Mouse (Mus musculus): ENCODE data around the gene Dnajc13. TPM values are rescaled to one million over a fixed set of nuclear protein-coding genes. Genes with fewer than 3 reads are reported as not detected.

Dnajc13 gene
- 31.0 and 31.9 TPM in 2 replicates for polyA plus RNA-seq (2014; fragmentation: Nextera tagmentation; extraction: Ambion mirVana)

- Histone ChIP-seq H3K4me3 (ENCODE audit: low read length) (peak within 1 kb of the TSS; percentile 97), H3K36me3 (ENCODE audit: control insufficient read depth, insufficient read depth, low read length) (no peaks in the 10 kb centered on the region), H3K9ac (ENCODE audit: low read depth, low read length) (peak within 1 kb of the TSS; percentile 92), H3K4me2 (replicated peaks; ENCODE audit: low read depth, low read length) (peak within 1 kb of the TSS; percentile 63), H3K4me1 (ENCODE audit: control insufficient read depth, insufficient read depth, low read length) (peaks cover 13% of the 10 kb centered on the region), H3K27me3 (ENCODE audit: control insufficient read depth, insufficient read depth, low read length) (no peaks in the 10 kb centered on the region), H3K27ac (ENCODE audit: low read depth, low read length) (peak within 1 kb of the TSS; percentile 87), H3K9me3 (ENCODE audit: control insufficient read depth, low read length) (no peaks in the 10 kb centered on the region)
- ATAC-seq (ENCODE audit: low FRiP score, low TSS enrichment): peak; percentile 97
- under 1% methylated on average over 59 of the region's 60 CpGs for WGBS
These were observed at the start of gene Dnajc13 for GRCm38 (mm10) chr9:104262823-104263352. Dnajc13 (minus strand) TSS chr9:104262930.

- Histone ChIP-seq H3K27me3 (ENCODE audit: control insufficient read depth, insufficient read depth, low read length) (no peaks in the 10 kb centered on the region), H3K4me3 (ENCODE audit: low read length) (no peak overlapping the region), H3K9ac (ENCODE audit: low read depth, low read length) (no peak overlapping the region), H3K36me3 (ENCODE audit: control insufficient read depth, insufficient read depth, low read length) (no peaks in the 10 kb centered on the region), H3K9me3 (ENCODE audit: control insufficient read depth, low read length) (no peaks in the 10 kb centered on the region), H3K4me1 (ENCODE audit: control insufficient read depth, insufficient read depth, low read length) (no peaks in the 10 kb centered on the region), H3K4me2 (replicated peaks; ENCODE audit: low read depth, low read length) (no peak overlapping the region), H3K27ac (ENCODE audit: low read depth, low read length) (no peak overlapping the region)
- no peak; the same call in 1 of the 2 replicates for ATAC-seq (ENCODE audit: low FRiP score, low TSS enrichment)
- 14% methylated on average over 6 of the region's 6 CpGs for WGBS
These were observed 44.0 kb upstream of the Dnajc13 start for GRCm38 (mm10) chr9:104306734-104307133.

GRCm38 (mm10) chr9:104305333-104306111 lies 42.8 kb upstream of the Dnajc13 start:
- Histone ChIP-seq H3K36me3 (ENCODE audit: control insufficient read depth, insufficient read depth, low read length) (no peaks in the 10 kb centered on the region), H3K4me2 (replicated peaks; ENCODE audit: low read depth, low read length) (no peak overlapping the region), H3K4me1 (ENCODE audit: control insufficient read depth, insufficient read depth, low read length) (no peaks in the 10 kb centered on the region), H3K27me3 (ENCODE audit: control insufficient read depth, insufficient read depth, low read length) (no peaks in the 10 kb centered on the region), H3K27ac (ENCODE audit: low read depth, low read length) (peak overlapping the region; percentile 81; the same call in 1 of the 2 replicates), H3K9ac (ENCODE audit: low read depth, low read length) (no peak overlapping the region), H3K4me3 (ENCODE audit: low read length) (no peak overlapping the region), H3K9me3 (ENCODE audit: control insufficient read depth, low read length) (no peaks in the 10 kb centered on the region)
- no peak for ATAC-seq (ENCODE audit: low FRiP score, low TSS enrichment)
- WGBS: 84% methylated on average over 6 of the region's 6 CpGs

GRCm38 (mm10) chr9:104304800-104305199 lies 42.1 kb upstream of the Dnajc13 start:
- no peak overlapping the region for H3K4me3 ChIP-seq (ENCODE audit: low read length)
- H3K27me3 ChIP-seq (ENCODE audit: control insufficient read depth, insufficient read depth, low read length): no peaks in the 10 kb centered on the region
- no peaks in the 10 kb centered on the region for H3K4me1 ChIP-seq (ENCODE audit: control insufficient read depth, insufficient read depth, low read length)
- H3K9me3 ChIP-seq (ENCODE audit: control insufficient read depth, low read length): no peaks in the 10 kb centered on the region
- peak overlapping the region; percentile 81; the same call in 1 of the 2 replicates for H3K27ac ChIP-seq (ENCODE audit: low read depth, low read length)
- 23% methylated on average over 10 of the region's 10 CpGs for WGBS
- peak; percentile 90 for ATAC-seq (ENCODE audit: low FRiP score, low TSS enrichment)
- H3K9ac ChIP-seq (ENCODE audit: low read depth, low read length): no peak overlapping the region
- H3K4me2 ChIP-seq (replicated peaks; ENCODE audit: low read depth, low read length): no peak overlapping the region
- no peaks in the 10 kb centered on the region for H3K36me3 ChIP-seq (ENCODE audit: control insufficient read depth, insufficient read depth, low read length)

GRCm38 (mm10) chr9:104304376-104304775 lies 41.6 kb upstream of the Dnajc13 start:
- ATAC-seq (ENCODE audit: low FRiP score, low TSS enrichment): peak; percentile 51; the same call in 1 of the 2 replicates
- Histone ChIP-seq H3K4me1 (ENCODE audit: control insufficient read depth, insufficient read depth, low read length) (no peaks in the 10 kb centered on the region), H3K9me3 (ENCODE audit: control insufficient read depth, low read length) (no peaks in the 10 kb centered on the region), H3K27me3 (ENCODE audit: control insufficient read depth, insufficient read depth, low read length) (no peaks in the 10 kb centered on the region), H3K4me3 (ENCODE audit: low read length) (no peak overlapping the region), H3K9ac (ENCODE audit: low read depth, low read length) (no peak overlapping the region), H3K27ac (ENCODE audit: low read depth, low read length) (peak overlapping the region; percentile 81), H3K4me2 (replicated peaks; ENCODE audit: low read depth, low read length) (no peak overlapping the region), H3K36me3 (ENCODE audit: control insufficient read depth, insufficient read depth, low read length) (no peaks in the 10 kb centered on the region)
- WGBS: 26% methylated on average over 4 of the region's 4 CpGs

GRCm38 (mm10) chr9:104300569-104300968 lies 37.8 kb upstream of the Dnajc13 start:
- ATAC-seq (ENCODE audit: low FRiP score, low TSS enrichment): no peak
- no peaks in the 10 kb centered on the region for H3K9me3 ChIP-seq (ENCODE audit: control insufficient read depth, low read length)
- 83% methylated on average over 12 of the region's 12 CpGs for whole genome bisulfite sequencing
- H3K4me3 ChIP-seq (ENCODE audit: low read length): no peak overlapping the region
- H3K4me1 ChIP-seq (ENCODE audit: control insufficient read depth, insufficient read depth, low read length): no peaks in the 10 kb centered on the region
- no peaks in the 10 kb centered on the region for H3K27me3 ChIP-seq (ENCODE audit: control insufficient read depth, insufficient read depth, low read length)
- H3K27ac ChIP-seq (ENCODE audit: low read depth, low read length): no peak overlapping the region
- no peak overlapping the region for H3K4me2 ChIP-seq (replicated peaks; ENCODE audit: low read depth, low read length)
- no peaks in the 10 kb centered on the region for H3K36me3 ChIP-seq (ENCODE audit: control insufficient read depth, insufficient read depth, low read length)
- no peak overlapping the region for H3K9ac ChIP-seq (ENCODE audit: low read depth, low read length)

- H3K9me3 ChIP-seq (ENCODE audit: control insufficient read depth, low read length): no peaks in the 10 kb centered on the region
- no peak overlapping the region for H3K4me2 ChIP-seq (replicated peaks; ENCODE audit: low read depth, low read length)
- WGBS: 63% methylated on average over 3 of the region's 3 CpGs
- no peaks in the 10 kb centered on the region for H3K4me1 ChIP-seq (ENCODE audit: control insufficient read depth, insufficient read depth, low read length)
- no peak overlapping the region for H3K4me3 ChIP-seq (ENCODE audit: low read length)
- no peak overlapping the region for H3K9ac ChIP-seq (ENCODE audit: low read depth, low read length)
- H3K36me3 ChIP-seq (ENCODE audit: control insufficient read depth, insufficient read depth, low read length): no peaks in the 10 kb centered on the region
- H3K27ac ChIP-seq (ENCODE audit: low read depth, low read length): no peak overlapping the region
- ATAC-seq (ENCODE audit: low FRiP score, low TSS enrichment): no peak
- H3K27me3 ChIP-seq (ENCODE audit: control insufficient read depth, insufficient read depth, low read length): no peaks in the 10 kb centered on the region
These were observed 34.3 kb upstream of the Dnajc13 start for GRCm38 (mm10) chr9:104297041-104297440.

GRCm38 (mm10) chr9:104284934-104285333 lies 22.2 kb upstream of the Dnajc13 start:
- H3K27ac ChIP-seq (ENCODE audit: low read depth, low read length): peak overlapping the region; percentile 51; the same call in 1 of the 2 replicates
- no peak overlapping the region for H3K9ac ChIP-seq (ENCODE audit: low read depth, low read length)
- H3K4me3 ChIP-seq (ENCODE audit: low read length): no peak overlapping the region
- H3K9me3 ChIP-seq (ENCODE audit: control insufficient read depth, low read length): no peaks in the 10 kb centered on the region
- WGBS: 8% methylated on average over 6 of the region's 6 CpGs
- no peaks in the 10 kb centered on the region for H3K27me3 ChIP-seq (ENCODE audit: control insufficient read depth, insufficient read depth, low read length)
- H3K4me2 ChIP-seq (replicated peaks; ENCODE audit: low read depth, low read length): no peak overlapping the region
- no peaks in the 10 kb centered on the region for H3K36me3 ChIP-seq (ENCODE audit: control insufficient read depth, insufficient read depth, low read length)
- H3K4me1 ChIP-seq (ENCODE audit: control insufficient read depth, insufficient read depth, low read length): peaks cover 24% of the 10 kb centered on the region
- ATAC-seq (ENCODE audit: low FRiP score, low TSS enrichment): peak; percentile 57

- Histone ChIP-seq H3K36me3 (ENCODE audit: control insufficient read depth, insufficient read depth, low read length) (no peaks in the 10 kb centered on the region), H3K4me2 (replicated peaks; ENCODE audit: low read depth, low read length) (no peak overlapping the region), H3K4me1 (ENCODE audit: control insufficient read depth, insufficient read depth, low read length) (peaks cover 24% of the 10 kb centered on the region), H3K27ac (ENCODE audit: low read depth, low read length) (peak overlapping the region; percentile 78; the same call in 1 of the 2 replicates), H3K4me3 (ENCODE audit: low read length) (no peak overlapping the region), H3K9ac (ENCODE audit: low read depth, low read length) (no peak overlapping the region), H3K27me3 (ENCODE audit: control insufficient read depth, insufficient read depth, low read length) (no peaks in the 10 kb centered on the region), H3K9me3 (ENCODE audit: control insufficient read depth, low read length) (no peaks in the 10 kb centered on the region)
- 22% methylated on average over 8 of the region's 8 CpGs for WGBS
- ATAC-seq (ENCODE audit: low FRiP score, low TSS enrichment): peak; percentile 50; the same call in 1 of the 2 replicates
These were observed 19.8 kb upstream of the Dnajc13 start for GRCm38 (mm10) chr9:104282536-104282935.

Measured in kidney, embryonic 14.5 days (tissue).